Mouse (Mus musculus) MEL (cell line): ENCODE results near the gene Thumpd2. TPM values are rescaled to one million over a fixed set of nuclear protein-coding genes. Genes with fewer than 3 reads are reported as not detected.

ENCODE experiments used
- DNase-seq: peaks from one replicate; pipeline ENCODE4 v3.0.0; 2011; ENCODE audit warnings: low read depth, low spot score
- H3K27ac ChIP-seq: 2 replicates; pipeline ENCODE4 v1.5.1; 2012; ENCODE audit warnings: low read depth, mild to moderate bottlenecking, control low read depth, low read length, moderate library complexity; ENCODE audit not compliant: control insufficient read depth
- H3K27me3 ChIP-seq, 2 experiments: fragments of 150-350 bp in 1 of 2; sonication (generic) in 1 of 2; 2 replicates each; pipeline ENCODE4 v1.6.1; 2012; ENCODE audit warnings: low read length in 2 of 2, mild to moderate bottlenecking in 2 of 2, improper control_type of control experiment in 1 of 2, moderate library complexity in 1 of 2; ENCODE audit not compliant: insufficient read depth in 2 of 2, control insufficient read depth in 1 of 2
- H3K36me3 ChIP-seq, 2 experiments: 2 replicates each; pipeline ENCODE4 v1.6.1; 2012 to 2014; ENCODE audit warnings: low read length in 2 of 2, improper control_type of control experiment in 1 of 2, inconsistent platforms in 1 of 2, mild to moderate bottlenecking in 1 of 2; ENCODE audit not compliant: insufficient read depth in 2 of 2, control insufficient read depth in 1 of 2
- H3K4me1 ChIP-seq, 2 experiments: fragments of 150-350 bp in 1 of 2; sonication (generic) in 1 of 2; 2 replicates each; pipeline ENCODE4 v1.6.1; 2012; ENCODE audit warnings: low read length in 2 of 2, improper control_type of control experiment in 1 of 2, mild to moderate bottlenecking in 1 of 2; ENCODE audit not compliant: insufficient read depth in 2 of 2, control insufficient read depth in 1 of 2
- H3K4me3 ChIP-seq, 2 experiments: fragments of 150-350 bp in 1 of 2; sonication (generic) in 1 of 2; 2 replicates each; pipeline ENCODE4 v1.5.1; 2012; ENCODE audit warnings: low read depth in 2 of 2, low read length in 2 of 2, mild to moderate bottlenecking in 2 of 2, moderate library complexity in 2 of 2, control low read depth in 1 of 2, improper control_type of control experiment in 1 of 2; ENCODE audit not compliant: control insufficient read depth in 1 of 2, insufficient read depth in 1 of 2
- H3K79me2 ChIP-seq: 2 replicates; pipeline ENCODE4 v1.6.1; 2012; ENCODE audit warnings: mild to moderate bottlenecking, low read length, moderate library complexity; ENCODE audit not compliant: control insufficient read depth, poor library complexity, insufficient read depth
- H3K9ac ChIP-seq: 2 replicates; pipeline ENCODE4 v1.6.1; 2012; ENCODE audit warnings: low read depth, mild to moderate bottlenecking, control low read depth, low read length, moderate library complexity; ENCODE audit not compliant: control insufficient read depth, poor library complexity, severe bottlenecking
- H3K9me3 ChIP-seq: fragments of 150-350 bp; sonication (generic); replicated peaks from 2 replicates; pipeline ENCODE4 v1.6.1; 2012; ENCODE audit warnings: mild to moderate bottlenecking, low read length, improper control_type of control experiment, moderate library complexity; ENCODE audit not compliant: insufficient read depth
- BHLHE40 ChIP-seq: IDR thresholded peaks from 2 replicates; pipeline ENCODE4 v1.6.1; 2012; ENCODE audit warnings: low read depth, mild to moderate bottlenecking, inconsistent platforms, low read length, improper control_type of control experiment, borderline replicate concordance
- CHD1 ChIP-seq: IDR thresholded peaks from 2 replicates; pipeline ENCODE4 v1.6.1; 2012; ENCODE audit warnings: low read depth, mild to moderate bottlenecking, inconsistent platforms, low read length, improper control_type of control experiment
- CHD2 ChIP-seq: IDR thresholded peaks from 2 replicates; pipeline ENCODE4 v1.6.1; 2011; ENCODE audit warnings: low read length, improper control_type of control experiment
- ETS1 ChIP-seq: IDR thresholded peaks from 2 replicates; pipeline ENCODE4 v1.6.1; 2012; ENCODE audit warnings: low read depth, mild to moderate bottlenecking, inconsistent platforms, low read length, improper control_type of control experiment, moderate library complexity
- GABPA ChIP-seq: IDR thresholded peaks from 2 replicates; pipeline ENCODE4 v1.6.1; 2012; ENCODE audit warnings: low read depth, mild to moderate bottlenecking, inconsistent platforms, low read length, improper control_type of control experiment, moderate library complexity
- MAX ChIP-seq: IDR thresholded peaks from 2 replicates; pipeline ENCODE4 v1.6.1; 2011; ENCODE audit warnings: low read length, improper control_type of control experiment
- MAZ ChIP-seq: IDR thresholded peaks from 2 replicates; pipeline ENCODE4 v1.6.1; 2012; ENCODE audit warnings: low read depth, mild to moderate bottlenecking, inconsistent platforms, low read length, improper control_type of control experiment
- MYB ChIP-seq: IDR thresholded peaks from 2 replicates; pipeline ENCODE4 v1.6.1; 2011; ENCODE audit warnings: mild to moderate bottlenecking, low read depth, low read length, improper control_type of control experiment
- MYC ChIP-seq: IDR thresholded peaks from 2 replicates; pipeline ENCODE4 v1.6.1; 2011; ENCODE audit warnings: low read depth, mild to moderate bottlenecking, low read length, improper control_type of control experiment, moderate library complexity
- NRF1 ChIP-seq: IDR thresholded peaks from 2 replicates; pipeline ENCODE4 v1.6.1; 2014; ENCODE audit warnings: low read depth, mild to moderate bottlenecking, inconsistent platforms, low read length, improper control_type of control experiment, moderate library complexity; ENCODE audit not compliant: poor library complexity, insufficient read depth, severe bottlenecking
- POLR2A ChIP-seq, 2 experiments: IDR thresholded peaks; 2 replicates each; pipeline ENCODE4 v1.6.1; 2011 to 2012; ENCODE audit warnings: low read length in 2 of 2, mild to moderate bottlenecking in 2 of 2, control low read depth in 1 of 2, improper control_type of control experiment in 1 of 2, low read depth in 1 of 2, moderate library complexity in 1 of 2; ENCODE audit not compliant: control insufficient read depth in 1 of 2, insufficient read depth in 1 of 2, poor library complexity in 1 of 2
- POLR2AphosphoS2 ChIP-seq: IDR thresholded peaks from 2 replicates; pipeline ENCODE4 v1.6.1; 2011; ENCODE audit warnings: low read length, improper control_type of control experiment
- RAD21 ChIP-seq: IDR thresholded peaks from 2 replicates; pipeline ENCODE4 v1.6.1; 2011; ENCODE audit warnings: mild to moderate bottlenecking, low read depth, low read length, improper control_type of control experiment
- RCOR1 ChIP-seq: IDR thresholded peaks from 2 replicates; pipeline ENCODE4 v1.6.1; 2012; ENCODE audit warnings: low read depth, mild to moderate bottlenecking, inconsistent platforms, low read length, improper control_type of control experiment
- TBP ChIP-seq: IDR thresholded peaks from 2 replicates; pipeline ENCODE4 v1.8.0; 2011; ENCODE audit warnings: low read depth, low read length, improper control_type of control experiment
- UBTF ChIP-seq: IDR thresholded peaks from 2 replicates; pipeline ENCODE4 v1.6.1; 2012; ENCODE audit warnings: low read depth, mild to moderate bottlenecking, inconsistent platforms, low read length, improper control_type of control experiment, moderate library complexity, borderline replicate concordance; ENCODE audit not compliant: insufficient read depth
- USF2 ChIP-seq, 2 experiments: IDR thresholded peaks; 2 replicates each; pipeline ENCODE4 v1.6.1; 2011 to 2012; ENCODE audit warnings: improper control_type of control experiment in 2 of 2, low read length in 2 of 2, borderline replicate concordance in 1 of 2, inconsistent platforms in 1 of 2, low read depth in 1 of 2, mild to moderate bottlenecking in 1 of 2; ENCODE audit not compliant: insufficient read depth in 1 of 2
- ZMIZ1 ChIP-seq: IDR thresholded peaks from 2 replicates; pipeline ENCODE4 v1.6.1; 2012; ENCODE audit warnings: low read depth, mild to moderate bottlenecking, inconsistent platforms, low read length, improper control_type of control experiment, moderate library complexity
- polyA plus RNA-seq, 2 experiments: library from polyadenylated mRNA; stranded (reverse) in 1 of 2; unstranded in 1 of 2; fragments of >175 nt in 1 of 2; fragments of >200 nt in 1 of 2; gene quantifications; 2 replicates each; pipeline versions ENCODE4 v1.2.1 to v1.2.4; 2012; ENCODE audit warnings: low replicate concordance in 2 of 2, low read depth in 1 of 2; ENCODE audit not compliant: insufficient read length in 2 of 2, insufficient read depth in 1 of 2, missing spikeins in 1 of 2
- total RNA-seq: library from RNA; depleted of rRNA; stranded (reverse); fragments of 300-350 nt; gene quantifications from 2 replicates; pipeline ENCODE4 v1.2.3, GENCODE M21; 2012

The Thumpd2 gene
- total and polyA plus RNA-seq, 3 experiments: 15.1 to 15.5 TPM; not detected in 1

- TF ChIP-seq POLR2A (IDR thresholded peaks at IDR 0.05; ENCODE audit: control insufficient read depth in 1 of 2, insufficient read depth in 1 of 2, low read depth in 1 of 2, low read length in 2 of 2, poor library complexity in 1 of 2): no peak
- TF ChIP-seq MAZ: no peak
- no peak for TF ChIP-seq MAX
- TF ChIP-seq CHD1: no peak
- no peak for TF ChIP-seq TBP
- no peak for TF ChIP-seq MYC
- TF ChIP-seq NRF1: no peak
- TF ChIP-seq BHLHE40: no peak
- no peak for TF ChIP-seq UBTF
- Histone ChIP-seq H3K27me3 (no peaks in the 10 kb centered on the region; a peak in 1 of 4 replicates), H3K9ac (no peak overlapping the region), H3K4me1 (peaks cover 6 to 11% of the 10 kb centered on the region in 2 experiments; a peak in 3 of 4 replicates), H3K4me3 (no peak overlapping the region), H3K27ac (no peak overlapping the region), H3K9me3 (no peaks in the 10 kb centered on the region), H3K36me3 (peaks cover 0 to 12% of the 10 kb centered on the region in 2 experiments; a peak in 2 of 4 replicates), H3K79me2 (no peaks in the 10 kb centered on the region)
- DNase-seq: no peak
These were observed 27.9 kb upstream of the Thumpd2 start for GRCm38 (mm10) chr17:81092794-81093193.

GRCm38 (mm10) chr17:81088866-81089265 is 24.0 kb upstream of the Thumpd2 start:
- Histone ChIP-seq H3K4me1 (no peaks in the 10 kb centered on the region; a peak in 1 of 4 replicates), H3K9ac (no peak overlapping the region), H3K79me2 (no peaks in the 10 kb centered on the region), H3K9me3 (no peaks in the 10 kb centered on the region), H3K4me3 (no peak overlapping the region), H3K36me3 (no peaks in the 10 kb centered on the region), H3K27ac (no peak overlapping the region), H3K27me3 (no peaks in the 10 kb centered on the region; a peak in 1 of 4 replicates)
- DNase-seq: no peak
- TF ChIP-seq ZMIZ1 (no peak), NRF1 (no peak), MYB (no peak), BHLHE40 (no peak), USF2 (IDR thresholded peaks at IDR 0.05; ENCODE audit: borderline replicate concordance in 1 of 2, insufficient read depth in 1 of 2, low read depth in 1 of 2, low read length in 2 of 2) (no peak), CHD2 (no peak), TBP (no peak), GABPA (no peak), ETS1 (no peak), MAX (no peak), RAD21 (no peak), POLR2AphosphoS2 (no peak), POLR2A (IDR thresholded peaks at IDR 0.05; ENCODE audit: control insufficient read depth in 1 of 2, insufficient read depth in 1 of 2, low read depth in 1 of 2, low read length in 2 of 2, poor library complexity in 1 of 2) (no peak), RCOR1 (no peak)
